Mouse (Mus musculus) lung, adult 2 months (tissue): ENCODE data around the gene Psen2.

ENCODE experiments used
- CTCF ChIP-seq: fragments of 200-500 bp; IDR thresholded peaks from 2 replicates; pipeline ENCODE4 v1.5.1; 2011; ENCODE audit warnings: mild to moderate bottlenecking, low read length, control low read depth; ENCODE audit not compliant: insufficient read depth
- POLR2A ChIP-seq: fragments of 200-500 bp; IDR thresholded peaks from 2 replicates; pipeline ENCODE4 v1.6.1; 2011; ENCODE audit warnings: low read depth, mild to moderate bottlenecking, control low read depth, low read length, borderline replicate concordance; ENCODE audit errors: extremely low read depth

GRCm38 (mm10) chr1:180312286-180312685, 49.0 kb upstream of the Psen2 start:
- no peak for TF ChIP-seq POLR2A
- TF ChIP-seq CTCF = no peak
